ENCODE assay signal across 32 mouse cellular contexts in the genomic region with DNA sequence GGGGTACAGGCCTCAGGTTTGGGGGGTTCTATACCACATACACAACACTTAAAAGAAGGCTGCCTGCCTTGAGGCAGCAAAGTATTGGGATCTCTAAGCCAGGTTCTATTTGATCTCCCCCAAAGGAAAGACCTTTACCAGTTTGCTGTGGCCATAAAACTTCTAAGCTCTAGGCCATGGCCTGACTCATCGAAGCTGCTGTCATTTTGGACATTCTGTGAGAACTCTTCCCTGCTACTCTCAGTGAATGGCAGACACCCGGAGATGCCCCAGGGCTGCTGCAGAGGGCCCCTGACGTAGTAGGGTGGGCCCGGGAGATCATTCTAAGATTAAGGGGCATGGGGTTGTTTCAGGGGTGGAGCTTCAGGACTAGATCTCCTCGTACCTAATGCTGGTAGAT.
"Had no signal": no experiment of that assay in that cellular context is flagged by ENCODE, and none has a peak within 500 bp of the region (broad histone marks: within the 10 kb centered on the region; RNA-seq: fewer than 3 reads in every experiment).

No protein-coding gene starts in this region.

- H3K27me3 ChIP-seq: liver, embryonic 13.5 days; lung, embryonic 15.5 days; midbrain, embryonic 15.5 days; neural tube, embryonic 12.5 days had no signal

- H3K27ac ChIP-seq: limb, embryonic 10.5 days; limb, embryonic 12.5 days; limb, embryonic 13.5 days; limb, embryonic 15.5 days; liver, embryonic 12.5 days; liver, embryonic 13.5 days; liver, embryonic 14.5 days; liver, embryonic 15.5 days; lung, embryonic 15.5 days; macrophage; midbrain, embryonic 10.5 days; midbrain, embryonic 12.5 days; midbrain, embryonic 13.5 days; midbrain, embryonic 15.5 days; neural tube, embryonic 12.5 days had no signal

- H3K36me3 ChIP-seq: limb, embryonic 10.5 days; limb, embryonic 12.5 days; limb, embryonic 13.5 days; limb, embryonic 15.5 days; liver, embryonic 12.5 days; liver, embryonic 13.5 days; liver, embryonic 15.5 days; lung, embryonic 15.5 days; midbrain, embryonic 10.5 days; midbrain, embryonic 12.5 days; midbrain, embryonic 13.5 days; midbrain, embryonic 15.5 days; neural tube, embryonic 12.5 days had no signal

- H3K4me3 ChIP-seq: limb, embryonic 10.5 days; limb, embryonic 12.5 days; limb, embryonic 13.5 days; limb, embryonic 15.5 days; liver, embryonic 12.5 days; liver, embryonic 13.5 days; liver, embryonic 15.5 days; lung, embryonic 15.5 days; megakaryocyte, embryonic 14.5 days; midbrain, embryonic 10.5 days; midbrain, embryonic 12.5 days; midbrain, embryonic 13.5 days; midbrain, embryonic 15.5 days; myocyte; neural tube, embryonic 12.5 days had no signal

- ATAC-seq: liver, embryonic 12.5 days; liver, postnatal 0 days; lung, postnatal 0 days; midbrain, embryonic 13.5 days; midbrain, embryonic 15.5 days; midbrain, embryonic 16.5 days had no signal

- DNase-seq: left cerebral cortex, postnatal 4 days; liver; liver, embryonic 13.5 days; liver, postnatal 0 days; lung, adult 18-20 months; lung, adult 2 months; lung, embryonic 14.5 days; lung, postnatal 10 days; lung, postnatal 14 days; lung, postnatal 36 days; lung, postnatal 4 days; midbrain, embryonic 14.5 days had no signal

- H3K4me2 ChIP-seq: limb, embryonic 12.5 days; limb, embryonic 13.5 days; limb, embryonic 15.5 days; liver, embryonic 11.5 days; liver, embryonic 12.5 days; liver, embryonic 13.5 days; liver, embryonic 15.5 days; lung, embryonic 14.5 days; lung, embryonic 15.5 days; midbrain, embryonic 11.5 days; midbrain, embryonic 12.5 days; midbrain, embryonic 13.5 days; midbrain, embryonic 15.5 days; neural tube, embryonic 12.5 days had no signal

- H3K4me1 ChIP-seq: limb, embryonic 10.5 days; limb, embryonic 12.5 days; limb, embryonic 13.5 days; limb, embryonic 15.5 days; liver, embryonic 12.5 days; liver, embryonic 13.5 days; liver, embryonic 15.5 days; lung, embryonic 15.5 days; midbrain, embryonic 10.5 days; midbrain, embryonic 12.5 days; midbrain, embryonic 13.5 days; midbrain, embryonic 15.5 days; neural tube, embryonic 12.5 days had no signal

- H3K9ac ChIP-seq: limb, embryonic 12.5 days; limb, embryonic 13.5 days; limb, embryonic 15.5 days; liver, embryonic 12.5 days; liver, embryonic 13.5 days; liver, embryonic 14.5 days; liver, embryonic 15.5 days; liver, postnatal 0 days; lung, embryonic 14.5 days; lung, embryonic 15.5 days; midbrain, embryonic 12.5 days; midbrain, embryonic 13.5 days; midbrain, embryonic 15.5 days; neural tube, embryonic 12.5 days had no signal

- H3K9me3 ChIP-seq: limb, embryonic 10.5 days; limb, embryonic 12.5 days; limb, embryonic 13.5 days; limb, embryonic 15.5 days; liver, embryonic 12.5 days; liver, embryonic 13.5 days; liver, embryonic 15.5 days; lung, embryonic 15.5 days; megakaryocyte, embryonic 14.5 days; midbrain, embryonic 10.5 days; midbrain, embryonic 12.5 days; midbrain, embryonic 13.5 days; midbrain, embryonic 15.5 days; neural tube, embryonic 12.5 days had no signal
